Mouse (Mus musculus) myocyte (in vitro differentiated cells): ENCODE results near the gene Parn.

ENCODE experiments used
- E2F4 ChIP-seq: IDR thresholded peaks from one replicate; pipeline ENCODE4 v1.6.1; 2011; ENCODE audit warnings: mild to moderate bottlenecking, control low read depth, moderate library complexity; ENCODE audit not compliant: insufficient read depth
- MAX ChIP-seq: IDR thresholded peaks from one replicate; pipeline ENCODE4 v1.6.1; 2011; ENCODE audit warnings: low read depth, mild to moderate bottlenecking, control low read depth
- MYOD1 ChIP-seq, 3 experiments: IDR thresholded peaks; one replicate each; pipeline ENCODE4 v1.6.1; 2011; ENCODE audit warnings: control low read depth in 2 of 3, low read depth in 2 of 3, mild to moderate bottlenecking in 2 of 3, moderate library complexity in 1 of 3; ENCODE audit not compliant: insufficient read length in 2 of 3, control insufficient read depth in 1 of 3
- MYOG ChIP-seq, 3 experiments: IDR thresholded peaks; one replicate each; pipeline ENCODE4 v1.6.1; 2011; ENCODE audit warnings: control low read depth in 2 of 3, low read depth in 2 of 3, mild to moderate bottlenecking in 2 of 3; ENCODE audit not compliant: insufficient read length in 2 of 3, control insufficient read depth in 1 of 3, insufficient read depth in 1 of 3
- POLR2A ChIP-seq: IDR thresholded peaks from one replicate; pipeline ENCODE4 v1.6.1; 2011; ENCODE audit warnings: low read depth, mild to moderate bottlenecking, control low read depth, moderate library complexity; ENCODE audit not compliant: insufficient read length
- POLR2AphosphoS2 ChIP-seq: IDR thresholded peaks from one replicate; pipeline ENCODE4 v1.6.1; 2011; ENCODE audit warnings: low read depth, control low read depth; ENCODE audit not compliant: insufficient read length
- REST ChIP-seq: IDR thresholded peaks from one replicate; pipeline ENCODE4 v1.6.1; 2011; ENCODE audit warnings: mild to moderate bottlenecking, control low read depth, moderate library complexity; ENCODE audit not compliant: insufficient read depth, insufficient read length
- SRF ChIP-seq: IDR thresholded peaks from one replicate; pipeline ENCODE4 v1.6.1; 2011; ENCODE audit warnings: low read depth; ENCODE audit not compliant: control insufficient read depth, insufficient read length
- TCF12 ChIP-seq: IDR thresholded peaks from one replicate; pipeline ENCODE4 v1.6.1; 2011; ENCODE audit warnings: mild to moderate bottlenecking, control low read depth; ENCODE audit not compliant: poor library complexity, insufficient read depth, severe bottlenecking
- USF1 ChIP-seq: IDR thresholded peaks from one replicate; pipeline ENCODE4 v1.6.1; 2011; ENCODE audit warnings: low read depth, mild to moderate bottlenecking, control low read depth, moderate library complexity

DNA sequence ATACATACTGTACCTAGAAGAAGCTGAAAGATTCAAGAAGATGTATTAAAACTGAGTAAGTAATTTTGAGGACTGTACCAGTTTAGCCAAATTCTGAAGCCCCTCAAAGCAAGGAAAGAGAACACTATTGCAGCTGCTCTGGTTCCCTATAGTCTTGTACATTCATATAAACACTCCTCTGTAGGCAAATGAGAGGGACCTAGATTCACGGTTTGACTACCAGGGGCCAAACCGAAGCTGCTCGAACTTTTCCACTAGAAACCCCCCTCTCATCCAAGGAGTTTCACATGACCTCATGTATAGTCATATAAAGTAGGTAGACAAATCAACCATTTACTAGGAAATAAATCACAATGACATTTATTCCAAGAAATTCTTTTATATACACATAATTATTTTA lies 9.1 kb downstream of the Parn start:
- TF ChIP-seq POLR2A (no peak), MYOG (IDR thresholded peaks at IDR 0.05; ENCODE audit: control insufficient read depth in 1 of 3, insufficient read depth in 1 of 3, insufficient read length in 2 of 3, low read depth in 2 of 3) (no peak), MYOD1 (IDR thresholded peaks at IDR 0.05; ENCODE audit: control insufficient read depth in 1 of 3, insufficient read length in 2 of 3, low read depth in 2 of 3) (no peak), MAX (no peak), REST (no peak), USF1 (no peak), SRF (no peak), POLR2AphosphoS2 (no peak), TCF12 (no peak), E2F4 (no peak)
